Mouse (Mus musculus) kidney, adult 2 months (tissue): Measurements from ENCODE around the gene Smarcb1. TPM values are rescaled to one million over a fixed set of nuclear protein-coding genes. Genes with fewer than 3 reads are reported as not detected.

Experiments
- DNase-seq: peaks from one replicate; pipeline ENCODE4 v3.0.0; 2021
- H3K27ac ChIP-seq: fragments of 200-500 bp; 2 replicates; pipeline ENCODE4 v1.5.1; 2012; ENCODE audit warnings: low read depth, low read length, control low read depth, inconsistent platforms; ENCODE audit not compliant: insufficient read depth
- H3K27me3 ChIP-seq: fragments of 200-500 bp; replicated peaks from 2 replicates; pipeline ENCODE4 v1.6.1; 2012; ENCODE audit warnings: mild to moderate bottlenecking, moderate library complexity, low read length, inconsistent platforms; ENCODE audit not compliant: control insufficient read depth, insufficient read depth
- H3K36me3 ChIP-seq: fragments of 200-500 bp; 2 replicates; pipeline ENCODE4 v1.6.1; 2012; ENCODE audit warnings: mild to moderate bottlenecking, moderate library complexity, low read length, inconsistent platforms; ENCODE audit not compliant: control insufficient read depth, insufficient read depth
- H3K4me1 ChIP-seq: fragments of 200-500 bp; 2 replicates; pipeline ENCODE4 v1.6.1; 2011; ENCODE audit warnings: low read length; ENCODE audit not compliant: control insufficient read depth, insufficient read depth
- H3K4me3 ChIP-seq: fragments of 200-500 bp; 2 replicates; pipeline ENCODE4 v1.5.1; 2011; ENCODE audit warnings: mild to moderate bottlenecking, low read depth, low read length, control low read depth; ENCODE audit not compliant: insufficient read depth
- CTCF ChIP-seq: fragments of 200-500 bp; conservative IDR thresholded peaks from 2 replicates; pipeline ENCODE4 v1.5.1; 2011; ENCODE audit warnings: low read depth, mild to moderate bottlenecking, control low read depth, low read length, moderate library complexity, mixed read lengths; ENCODE audit not compliant: insufficient read depth, insufficient read length
- POLR2A ChIP-seq: fragments of 200-500 bp; IDR thresholded peaks from one replicate; pipeline ENCODE4 v1.6.1; 2011; ENCODE audit warnings: low read depth, low read length, control low read depth
- WGBS: fragments of 180-500 bp; shearing (Covaris S2); methylation state at CpG from one replicate; pipeline ENCODE4 v1.1.7; 2018; 5-methylcytosine and 5-hydroxymethylcytosine counted together
- polyA plus RNA-seq: library from polyadenylated mRNA; depleted of rRNA; stranded (reverse); fragments of >200 nt; gene quantifications from 2 replicates; pipeline ENCODE4 v1.2.3, GENCODE M21; 2012

Smarcb1 gene
- polyA plus RNA-seq, 1 experiment = 37.7 TPM

- DNase-seq = peak; percentile 45
- no peaks in the 10 kb centered on the region for H3K36me3 ChIP-seq
- no peaks in the 10 kb centered on the region for H3K27me3 ChIP-seq
- peaks cover 6% of the 10 kb centered on the region; the same call in 1 of the 2 replicates for H3K4me1 ChIP-seq
- H3K27ac ChIP-seq = no peak overlapping the region; the same call in 1 of the 2 replicates
- WGBS = 6% methylated on average over 25 of the region's 27 CpGs
- TF ChIP-seq CTCF (no peak), POLR2A (no peak)
- H3K4me3 ChIP-seq = peak overlapping the region; percentile 89
Observed at GRCm38 (mm10) chr10:75859107-75859746, 62.2 kb downstream of the Smarcb1 start.

- 74% methylated on average over 4 of the region's 4 CpGs for WGBS
- TF ChIP-seq CTCF = no peak
- DNase-seq = peak; percentile 58
Observed at GRCm38 (mm10) chr10:75857598-75857997, 63.8 kb downstream of the Smarcb1 start.

DNA sequence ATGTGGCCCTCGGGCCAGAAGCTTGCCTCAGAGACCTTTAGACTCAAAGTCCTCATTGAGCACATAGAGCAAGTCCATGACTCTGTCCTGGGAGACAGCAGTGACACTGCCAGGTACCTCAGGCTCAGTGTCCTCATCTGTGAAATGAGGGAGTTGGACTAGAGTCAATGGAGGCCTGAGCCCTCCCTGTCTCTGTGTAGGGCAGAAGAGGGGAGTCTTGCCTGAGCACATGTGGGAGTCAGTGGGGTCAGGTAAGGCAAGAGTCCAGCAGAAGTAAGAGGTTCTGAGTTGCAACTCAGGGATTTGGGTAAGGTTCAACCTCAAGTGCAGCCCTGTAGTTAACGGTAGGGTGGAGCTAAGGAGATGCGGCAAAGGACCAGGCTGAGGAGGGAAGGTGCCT is 64.4 kb downstream of the Smarcb1 start:
- Histone ChIP-seq H3K27ac (no peak overlapping the region), H3K4me3 (no peak overlapping the region), H3K27me3 (no peaks in the 10 kb centered on the region), H3K4me1 (peaks cover 6% of the 10 kb centered on the region; the same call in 1 of the 2 replicates), H3K36me3 (no peaks in the 10 kb centered on the region)
- 46% methylated on average over 3 of the region's 3 CpGs for whole genome bisulfite sequencing
- peak; percentile 51 for DNase-seq
- TF ChIP-seq POLR2A (no peak), CTCF (no peak)

More at GRCm38 (mm10) chr10:75857598-75857997, 63.8 kb downstream of the Smarcb1 start:
- Histone ChIP-seq H3K27ac (no peak overlapping the region), H3K27me3 (no peaks in the 10 kb centered on the region), H3K4me1 (peaks cover 6% of the 10 kb centered on the region; the same call in 1 of the 2 replicates), H3K36me3 (no peaks in the 10 kb centered on the region), H3K4me3 (no peak overlapping the region)

DNA sequence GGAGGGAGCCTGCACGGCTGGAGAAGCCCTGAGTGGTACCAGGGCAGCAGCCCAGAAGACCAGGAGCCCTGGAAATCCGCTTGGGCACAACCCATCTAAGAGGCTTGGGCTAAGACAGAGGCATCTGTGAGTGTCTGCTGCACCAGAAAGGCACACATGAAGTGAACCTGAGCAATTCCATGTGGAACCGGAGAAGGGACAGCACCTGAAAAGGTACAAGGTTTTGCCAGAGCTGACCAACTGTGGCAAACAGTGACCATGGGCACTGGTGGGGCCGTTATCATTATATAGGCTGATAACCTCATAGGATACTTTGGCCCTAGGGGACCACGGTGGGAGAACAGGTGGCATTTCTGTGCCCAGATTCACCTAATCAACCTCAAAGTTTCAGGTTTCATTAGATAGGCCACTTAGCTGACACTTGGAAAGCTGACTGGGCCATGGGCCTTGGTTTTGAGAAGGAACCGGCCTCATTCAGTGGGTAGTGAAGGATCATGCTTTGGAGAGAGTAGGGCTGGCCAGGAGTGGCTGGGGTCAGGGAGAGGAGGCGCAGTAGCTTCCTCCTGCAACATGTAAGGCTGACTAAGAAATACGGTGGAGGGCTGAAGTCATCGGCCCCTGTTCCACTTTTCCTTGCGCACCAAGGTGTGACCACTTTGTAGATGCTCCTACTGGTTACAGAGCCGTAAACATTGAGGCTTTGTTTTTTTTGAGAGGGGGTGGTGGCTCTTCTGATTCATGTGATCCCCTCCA is 65.1 kb downstream of the Smarcb1 start:
- DNase-seq = no peak
- TF ChIP-seq POLR2A (no peak), CTCF (no peak)
- Histone ChIP-seq H3K4me1 (peaks cover 6% of the 10 kb centered on the region; the same call in 1 of the 2 replicates), H3K36me3 (no peaks in the 10 kb centered on the region), H3K4me3 (no peak overlapping the region), H3K27ac (no peak overlapping the region), H3K27me3 (no peaks in the 10 kb centered on the region)
- 89% methylated on average over 11 of the region's 11 CpGs for WGBS

DNA sequence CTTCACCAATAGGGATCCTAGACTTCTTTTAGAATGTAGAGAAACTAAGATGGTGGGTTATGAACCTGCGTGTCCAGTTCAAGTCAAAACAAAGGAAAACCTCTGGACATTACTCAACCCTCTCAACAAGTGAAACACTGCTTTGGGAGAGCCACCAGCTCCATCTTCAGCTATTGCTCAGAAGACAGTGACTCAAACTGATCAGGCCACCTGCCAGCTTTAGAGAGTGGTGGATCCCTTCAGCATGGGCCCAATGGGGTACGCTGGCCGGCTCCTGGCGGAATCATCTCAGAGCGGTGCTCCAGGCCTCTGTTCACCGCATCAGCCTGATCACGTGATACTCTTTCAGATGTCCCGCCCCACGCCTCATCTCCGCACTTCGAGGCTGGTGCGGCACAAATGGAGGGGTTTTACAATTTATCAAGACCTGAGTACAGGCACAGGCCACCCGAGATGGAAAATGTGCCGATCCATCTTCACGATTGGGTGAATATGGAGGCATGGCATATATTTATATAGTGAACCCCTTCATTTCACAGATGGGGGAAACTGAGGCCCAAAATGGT is 65.9 kb downstream of the Smarcb1 start:
- no peaks in the 10 kb centered on the region for H3K36me3 ChIP-seq
- H3K4me1 ChIP-seq = peaks cover 3% of the 10 kb centered on the region; the same call in 1 of the 2 replicates
- no peak for DNase-seq
- TF ChIP-seq POLR2A (no peak), CTCF (no peak)
- H3K4me3 ChIP-seq = no peak overlapping the region
- WGBS = 94% methylated on average over 15 of the region's 15 CpGs
- H3K27me3 ChIP-seq = no peaks in the 10 kb centered on the region
- H3K27ac ChIP-seq = no peak overlapping the region

GRCm38 (mm10) chr10:75854791-75855190 is 66.6 kb downstream of the Smarcb1 start:
- no peaks in the 10 kb centered on the region for H3K36me3 ChIP-seq
- H3K27me3 ChIP-seq = no peaks in the 10 kb centered on the region
- no peak overlapping the region for H3K4me3 ChIP-seq
- WGBS = 84% methylated on average over 6 of the region's 6 CpGs
- H3K27ac ChIP-seq = no peak overlapping the region
- TF ChIP-seq CTCF (no peak), POLR2A (no peak)
- no peak for DNase-seq
- H3K4me1 ChIP-seq = no peaks in the 10 kb centered on the region; the same call in 1 of the 2 replicates

DNA sequence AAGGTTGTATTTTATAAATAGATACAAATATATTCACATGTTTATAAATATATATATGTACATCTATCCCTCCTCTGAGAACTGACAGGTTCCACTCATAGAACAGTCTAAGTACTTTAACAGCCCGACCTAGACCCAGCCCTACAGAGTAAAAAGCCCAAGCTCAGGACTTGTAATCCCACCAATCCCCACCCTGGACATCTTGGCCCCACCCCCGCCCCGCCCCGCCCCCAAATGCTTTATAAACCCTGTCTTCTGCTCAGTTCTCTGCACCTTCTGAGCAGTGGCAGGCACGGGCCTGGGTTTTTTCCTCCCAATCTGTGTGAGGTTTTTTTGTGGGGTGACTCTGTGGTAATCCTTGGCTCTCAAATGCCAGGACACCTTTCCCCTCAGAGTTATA is 67.3 kb downstream of the Smarcb1 start:
- no peak overlapping the region for H3K27ac ChIP-seq
- TF ChIP-seq POLR2A (no peak), CTCF (no peak)
- WGBS = 56% methylated on average over 5 of the region's 5 CpGs
- no peak overlapping the region for H3K4me3 ChIP-seq
- no peak for DNase-seq
- no peaks in the 10 kb centered on the region for H3K36me3 ChIP-seq
- H3K27me3 ChIP-seq = no peaks in the 10 kb centered on the region
- H3K4me1 ChIP-seq = no peaks in the 10 kb centered on the region; the same call in 1 of the 2 replicates
